Comparison of ENCODE assay signal across 7 mouse cellular contexts in the genomic region with DNA sequence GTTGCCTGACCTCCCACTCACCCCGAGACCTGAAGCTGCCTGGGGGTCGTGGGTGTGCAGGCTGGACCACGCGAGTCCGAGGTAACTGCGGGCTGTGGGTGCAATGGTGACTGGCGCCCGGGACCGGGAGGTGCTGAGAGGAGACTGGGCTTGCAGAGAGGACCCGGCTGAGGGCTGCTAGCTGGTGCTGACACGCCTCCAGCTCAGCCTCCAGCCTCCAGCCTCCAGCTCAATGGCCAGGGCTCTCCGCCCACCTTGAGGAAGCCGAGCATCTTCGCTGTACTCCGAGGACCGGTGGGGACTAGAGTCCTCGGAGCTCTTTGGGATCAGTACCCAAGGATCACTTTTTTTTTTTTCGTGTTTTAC. TPM values are rescaled to one million over a fixed set of nuclear protein-coding genes. Genes with fewer than 3 reads are reported as not detected.
DNase-seq lines count a peak whose midpoint lies in the region; ATAC-seq and TF ChIP-seq lines count a peak whose summit lies in the region.

No protein-coding gene starts in this region.

- no peaks in the 10 kb centered on the region for H3K4me1 ChIP-seq in lung, embryonic 16.5 days (replicated peaks; ENCODE audit: control insufficient read depth, insufficient read depth, low read length)
- peaks cover 8% of the 10 kb centered on the region for H3K4me1 ChIP-seq in forebrain, embryonic 14.5 days (ENCODE audit: control insufficient read depth, insufficient read depth, low read length)
- peaks cover 12% of the 10 kb centered on the region for H3K4me1 ChIP-seq in liver, embryonic 11.5 days (replicated peaks; ENCODE audit: control insufficient read depth, insufficient read depth, low read length)
- peaks cover 3% of the 10 kb centered on the region; the same call in 1 of the 2 replicates for H3K4me1 ChIP-seq in stomach, embryonic 16.5 days (ENCODE audit: control insufficient read depth, insufficient read depth, low read length)

- peak overlapping the region; percentile 94 for H3K4me2 ChIP-seq in lung, embryonic 16.5 days (ENCODE audit: low read depth, low read length)
- peak overlapping the region; percentile 85 for H3K4me2 ChIP-seq in forebrain, embryonic 14.5 days (ENCODE audit: low read length)
- H3K4me2 ChIP-seq in liver, embryonic 11.5 days: peak overlapping the region; percentile 87
- H3K4me2 ChIP-seq in stomach, embryonic 16.5 days (ENCODE audit: low read depth, low read length): peak overlapping the region; percentile 94

- H3K27me3 ChIP-seq in lung, embryonic 16.5 days (ENCODE audit: control insufficient read depth, insufficient read depth, low read depth, low read length): no peaks in the 10 kb centered on the region
- no peaks in the 10 kb centered on the region for H3K27me3 ChIP-seq in forebrain, embryonic 14.5 days (replicated peaks; ENCODE audit: control insufficient read depth, insufficient read depth, low read length)
- H3K27me3 ChIP-seq in liver, embryonic 11.5 days (replicated peaks; ENCODE audit: control insufficient read depth, insufficient read depth, low read length): no peaks in the 10 kb centered on the region
- H3K27me3 ChIP-seq in stomach, embryonic 16.5 days (ENCODE audit: control insufficient read depth, insufficient read depth, low read length): no peaks in the 10 kb centered on the region

- peak overlapping the region; percentile 81 for H3K9ac ChIP-seq in lung, embryonic 16.5 days (ENCODE audit: low read length)
- peak overlapping the region; percentile 85 for H3K9ac ChIP-seq in forebrain, embryonic 14.5 days (ENCODE audit: low read length)
- H3K9ac ChIP-seq in liver, embryonic 11.5 days (ENCODE audit: low read depth, low read length): peak overlapping the region; percentile 90
- H3K9ac ChIP-seq in stomach, embryonic 16.5 days (ENCODE audit: low read length): peak overlapping the region; percentile 92

- no peak for DNase-seq in lung, postnatal 14 days
- peak; percentile 65 for DNase-seq in brain, embryonic 14.5 days (ENCODE audit: low read depth)
- peak; percentile 53 for DNase-seq in forebrain, embryonic 14.5 days (ENCODE audit: low spot score)
- no peak for DNase-seq in liver, embryonic 11.5 days (ENCODE audit: low spot score)

- TF ChIP-seq CTCF in brain, embryonic 14.5 days (IDR thresholded peaks at IDR 0.05; ENCODE audit: borderline replicate concordance, extremely low read depth, insufficient read depth, insufficient read length): no peak

- TF ChIP-seq POLR2A in brain, embryonic 14.5 days (IDR thresholded peaks at IDR 0.05; ENCODE audit: borderline replicate concordance, extremely low read depth, insufficient read depth, insufficient read length, poor library complexity, severe bottlenecking): no peak

- peak; percentile 70 for ATAC-seq in lung, embryonic 16.5 days (ENCODE audit: low read depth)
- ATAC-seq in forebrain, embryonic 14.5 days: peak; percentile 64
- ATAC-seq in liver, embryonic 11.5 days (replicated peaks; ENCODE audit: low FRiP score): peak; percentile 73
- ATAC-seq in stomach, embryonic 16.5 days (ENCODE audit: insufficient read depth, low FRiP score): peak; percentile 71
- ATAC-seq in monocyte, adult 5-6 weeks (replicated peaks; ENCODE audit: insufficient number of reproducible peaks, low FRiP score, low TSS enrichment, poor library complexity, severe bottlenecking): no peak; the same call in 1 of the 2 replicates

- H3K27ac ChIP-seq in lung, embryonic 16.5 days (ENCODE audit: low read length): peak overlapping the region; percentile 78
- H3K27ac ChIP-seq in forebrain, embryonic 14.5 days (ENCODE audit: low read depth, low read length): peak overlapping the region; percentile 100
- peak overlapping the region; percentile 91 for H3K27ac ChIP-seq in liver, embryonic 11.5 days (ENCODE audit: low read depth, low read length)
- H3K27ac ChIP-seq in stomach, embryonic 16.5 days (ENCODE audit: low read length): peak overlapping the region; percentile 91

- under 1% methylated on average over 18 of the region's 18 CpGs for WGBS in lung, embryonic 16.5 days
- 3% methylated on average over 18 of the region's 18 CpGs for WGBS in forebrain, embryonic 14.5 days
- WGBS in liver, embryonic 11.5 days: under 1% methylated on average over 18 of the region's 18 CpGs
- 0% methylated on average over 18 of the region's 18 CpGs for WGBS in stomach, embryonic 16.5 days

- H3K36me3 ChIP-seq in lung, embryonic 16.5 days (ENCODE audit: control insufficient read depth, insufficient read depth, low read length): no peaks in the 10 kb centered on the region
- H3K36me3 ChIP-seq in forebrain, embryonic 14.5 days (ENCODE audit: control insufficient read depth, insufficient read depth, low read length): no peaks in the 10 kb centered on the region
- H3K36me3 ChIP-seq in liver, embryonic 11.5 days (ENCODE audit: control insufficient read depth, insufficient read depth, low read length): no peaks in the 10 kb centered on the region
- H3K36me3 ChIP-seq in stomach, embryonic 16.5 days (ENCODE audit: control insufficient read depth, insufficient read depth, low read length): no peaks in the 10 kb centered on the region

- H3K4me3 ChIP-seq in lung, embryonic 16.5 days (ENCODE audit: low read length): peak overlapping the region; percentile 79
- H3K4me3 ChIP-seq in forebrain, embryonic 14.5 days (ENCODE audit: low read depth, low read length): peak overlapping the region; percentile 70
- peak overlapping the region; percentile 89 for H3K4me3 ChIP-seq in liver, embryonic 11.5 days (ENCODE audit: low read depth, low read length)
- H3K4me3 ChIP-seq in stomach, embryonic 16.5 days (replicated peaks; ENCODE audit: low read length): peak overlapping the region; percentile 78

- no peaks in the 10 kb centered on the region for H3K9me3 ChIP-seq in lung, embryonic 16.5 days (ENCODE audit: control insufficient read depth, low read length)
- H3K9me3 ChIP-seq in forebrain, embryonic 14.5 days (replicated peaks; ENCODE audit: control insufficient read depth, low read length): no peaks in the 10 kb centered on the region
- H3K9me3 ChIP-seq in liver, embryonic 11.5 days (ENCODE audit: control insufficient read depth, low read length): no peaks in the 10 kb centered on the region
- no peaks in the 10 kb centered on the region for H3K9me3 ChIP-seq in stomach, embryonic 16.5 days (replicated peaks; ENCODE audit: control insufficient read depth, low read length)

RNA-seq across cellular contexts. Expression of gene Ccdc171, which starts 0.3 kb away (rescaled TPM):
- polyA plus RNA-seq in lung, embryonic 16.5 days (2015; fragmentation: Nextera tagmentation; extraction: Ambion mirVana): 3.4 and 4.5 TPM in 2 replicates
- 4.9 and 5.4 TPM in 2 replicates for polyA plus RNA-seq in brain, embryonic 14.5 days (2012; rRNA removed)
- 3.8 and 6.1 TPM in 2 replicates for polyA plus RNA-seq in forebrain, embryonic 14.5 days (2014; fragmentation: Nextera tagmentation; extraction: Ambion mirVana)
- polyA plus RNA-seq in liver, embryonic 11.5 days (2014; fragmentation: Nextera tagmentation; extraction: Ambion mirVana): 3.9 and 4.2 TPM in 2 replicates
- 3.7 and 4.2 TPM in 2 replicates for polyA plus RNA-seq in stomach, embryonic 16.5 days (2015; fragmentation: Nextera tagmentation; extraction: Ambion mirVana)
- total RNA-seq in monocyte, adult 5-6 weeks (2017): 20.6 to 27.2 TPM (median 24.0 TPM) in 3 replicates

RNA-seq across cellular contexts. Expression of gene Psip1, which starts 39.4 kb away (rescaled TPM):
- 87.5 and 97.7 TPM in 2 replicates for polyA plus RNA-seq in lung, embryonic 16.5 days (2015; fragmentation: Nextera tagmentation; extraction: Ambion mirVana)
- 298 and 304 TPM in 2 replicates for polyA plus RNA-seq in brain, embryonic 14.5 days (2012; rRNA removed)
- polyA plus RNA-seq in forebrain, embryonic 14.5 days (2014; fragmentation: Nextera tagmentation; extraction: Ambion mirVana): 299 and 320 TPM in 2 replicates
- polyA plus RNA-seq in liver, embryonic 11.5 days (2014; fragmentation: Nextera tagmentation; extraction: Ambion mirVana): 120 and 125 TPM in 2 replicates
- 61.7 and 72.9 TPM in 2 replicates for polyA plus RNA-seq in stomach, embryonic 16.5 days (2015; fragmentation: Nextera tagmentation; extraction: Ambion mirVana)
- 133 to 185 TPM (median 138 TPM) in 3 replicates for total RNA-seq in monocyte, adult 5-6 weeks (2017)

Comparison
In these comparisons a context has a peak if more than half of its experiments do, and no peak if none do; other contexts are left out.
1. DNase-seq: peak in brain, embryonic 14.5 days (single experiment) and forebrain, embryonic 14.5 days (single experiment); none in lung, postnatal 14 days (single experiment) and liver, embryonic 11.5 days (single experiment).
2. Peak in every context shown above with its lines, with median percentiles within 50 percentile points of each other: H3K27ac ChIP-seq, H3K4me2 ChIP-seq, H3K4me3 ChIP-seq and H3K9ac ChIP-seq.